Mouse (Mus musculus): ENCODE measurements at regions not wholly inside any gene's neighbourhood (a gene's known extent, or its start where the extent isn't known, plus 50 kb on each side); places are given as distances from the start of the nearest gene placed in this dataset.
"Not testable (repeated sequence)": the region's sequence is repeated elsewhere in the genome, so short reads cannot be mapped to it uniquely, and the experiment has no call there.

DNA sequence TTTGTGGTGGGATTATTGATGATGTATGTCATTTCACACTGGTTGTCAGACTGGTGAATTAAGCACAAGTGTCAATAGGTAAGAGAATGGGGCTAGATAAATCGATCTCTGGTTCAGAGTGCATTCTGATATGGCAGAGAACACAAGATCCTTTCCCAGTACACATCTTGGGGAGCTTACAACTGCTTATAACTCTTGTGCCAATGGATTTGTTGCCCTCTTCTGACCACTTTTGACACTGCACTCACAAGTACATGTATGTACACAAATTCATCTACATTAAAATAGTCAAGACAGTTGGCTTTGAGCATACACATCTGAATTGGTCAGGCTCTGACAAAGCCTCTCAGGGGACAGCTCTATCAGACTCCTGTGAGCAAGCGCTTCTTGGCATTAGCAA is 738.1 kb downstream of the Trib2 start:
- no peak for DNase-seq

DNA sequence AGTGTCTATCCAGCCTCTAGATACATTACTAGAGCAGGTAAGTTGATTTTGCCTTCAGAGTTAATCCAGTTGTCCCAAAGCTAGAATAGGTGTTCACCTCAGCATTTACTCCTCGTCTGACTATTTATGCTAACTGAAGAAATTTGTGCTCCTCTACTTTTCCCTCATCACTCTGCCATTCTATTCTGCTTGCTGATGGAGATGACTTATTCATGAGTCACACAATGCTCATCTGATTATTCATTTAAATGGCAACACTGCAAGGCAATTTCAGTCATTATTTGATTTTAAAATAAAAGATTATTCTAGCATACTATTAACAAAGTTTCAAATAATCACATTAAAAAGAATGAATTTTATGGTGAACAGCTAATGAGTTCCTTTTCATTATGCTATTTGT is 752.4 kb downstream of the Trib2 start:
- no peak for DNase-seq

DNA sequence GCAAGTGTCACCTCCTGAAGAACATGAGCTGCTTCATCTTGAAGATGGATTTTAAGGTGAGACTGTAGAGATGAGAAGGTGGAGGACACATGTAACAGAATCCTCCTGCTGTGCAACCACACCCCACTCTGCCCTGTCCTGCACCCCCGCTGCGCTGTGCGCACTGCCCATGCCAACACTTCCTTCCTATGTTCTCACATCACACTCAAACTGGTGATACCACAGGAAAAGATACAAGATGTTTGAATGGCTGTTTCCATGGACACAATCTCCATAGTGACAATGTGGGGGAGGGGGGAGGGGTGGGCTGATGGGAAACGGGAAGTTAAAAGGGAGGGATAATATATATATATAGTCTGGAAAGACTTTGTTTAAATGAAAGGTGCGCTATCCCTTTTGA is 765.3 kb downstream of the Trib2 start:
- DNase-seq, result no peak

DNA sequence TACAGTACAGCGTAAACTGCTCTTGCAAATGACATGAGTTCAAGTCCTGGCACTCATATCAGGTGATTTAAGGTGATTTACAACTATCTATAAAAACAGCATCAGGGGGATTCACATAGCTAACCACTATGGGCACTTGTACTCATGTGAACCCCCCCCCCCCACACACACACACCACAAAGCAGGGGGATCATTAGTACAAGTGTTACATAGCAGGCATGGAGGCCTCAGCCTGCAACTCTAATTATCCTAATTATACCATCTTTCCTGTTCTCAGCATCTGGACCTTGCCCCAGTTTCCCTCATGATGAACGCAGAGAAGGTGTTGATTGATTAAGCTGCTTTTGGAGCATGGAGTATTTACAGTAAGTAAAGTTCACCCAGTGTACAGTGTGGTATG is 773.5 kb downstream of the Trib2 start:
- DNase-seq, result no peak

DNA sequence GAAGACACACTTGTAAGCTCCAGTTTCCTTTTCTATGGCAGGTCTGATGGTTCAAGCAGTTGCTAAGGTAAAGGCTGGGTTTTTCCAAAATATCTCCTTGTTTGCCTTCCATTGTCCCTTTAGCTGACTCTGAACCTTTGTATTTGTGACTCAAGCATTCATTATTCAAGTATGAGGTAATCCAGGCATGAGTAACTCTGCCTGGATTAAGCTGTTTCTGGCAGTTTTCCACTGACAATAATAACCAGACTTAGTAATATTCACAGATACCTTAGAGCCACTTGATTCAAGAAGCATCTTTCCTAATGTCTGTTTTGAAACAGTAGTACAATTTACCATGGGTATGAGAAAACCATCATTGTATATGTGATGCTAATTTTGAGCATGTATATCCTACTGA is 805.6 kb downstream of the Trib2 start:
- DNase-seq, result no peak

DNA sequence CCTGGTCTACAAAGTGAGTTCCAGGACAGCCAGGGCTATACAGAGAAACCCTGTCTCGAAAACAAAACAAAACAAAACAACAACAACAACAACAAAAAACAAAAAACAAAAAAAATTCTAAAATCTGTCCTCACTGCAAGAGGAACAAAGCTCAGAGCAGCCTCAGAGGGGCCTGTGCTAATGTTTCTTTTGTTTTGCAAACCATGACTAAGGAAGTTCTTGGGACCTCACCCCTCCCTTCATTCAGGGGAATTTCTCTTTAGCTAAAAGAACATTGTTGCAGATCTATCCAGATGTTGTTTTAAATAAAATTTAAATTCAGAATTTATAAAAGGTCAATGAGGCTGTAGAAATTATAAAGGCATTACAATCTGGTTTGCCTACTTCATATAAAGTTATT is 814.3 kb downstream of the Trib2 start:
- DNase-seq, result not testable (repeated sequence)
